Mouse (Mus musculus) macrophage (primary cell): Measurements from ENCODE around the gene Sh3bp2. TPM values are rescaled to one million over a fixed set of nuclear protein-coding genes. Genes with fewer than 3 reads are reported as not detected.

Experiments
- H3K27ac ChIP-seq: fragments of 350-480 bp; formaldehyde crosslinking; 2 replicates; pipeline ENCODE4 v1.9.0; 2021
- H3K36me3 ChIP-seq: fragments of 350-480 bp; formaldehyde crosslinking; 2 replicates; pipeline ENCODE4 v1.9.0; 2021; ENCODE audit errors: inconsistent target
- H3K4me3 ChIP-seq: fragments of 350-480 bp; formaldehyde crosslinking; 2 replicates; pipeline ENCODE4 v1.9.0; 2021; ENCODE audit errors: inconsistent target
- H3K79me2 ChIP-seq: fragments of 350-480 bp; formaldehyde crosslinking; 2 replicates; pipeline ENCODE4 v1.9.0; 2021; ENCODE audit errors: inconsistent target
- WGBS: methylation state at CpG from one replicate; pipeline ENCODE4 v1.1.7; 2026; ENCODE audit warnings: inconsistent platforms; ENCODE audit not compliant: missing documents; 5-methylcytosine and 5-hydroxymethylcytosine counted together
- polyA plus RNA-seq: library from polyadenylated mRNA; stranded (reverse); fragments of 250-400 nt; gene quantifications from 3 replicates; pipeline ENCODE4 v1.2.4, GENCODE M21; 2018; ENCODE audit warnings: inconsistent platforms

Gene Sh3bp2
- polyA plus RNA-seq, 1 experiment from 2014 or later: 116 TPM

- Histone ChIP-seq H3K79me2 (peaks cover 84% of the 10 kb centered on the region), H3K4me3 (no peak overlapping the region), H3K36me3 (no peaks in the 10 kb centered on the region; the same call in 1 of the 2 replicates), H3K27ac (peak overlapping the region; percentile 100)
- 23% methylated on average over 4 of the region's 5 CpGs for WGBS
These were observed 9.3 kb downstream of the Sh3bp2 start for GRCm38 (mm10) chr5:34534776-34535581.

- Histone ChIP-seq H3K27ac (peak overlapping the region; percentile 100), H3K79me2 (peaks cover 84% of the 10 kb centered on the region), H3K4me3 (no peak overlapping the region), H3K36me3 (no peaks in the 10 kb centered on the region)
- 41% methylated on average over 7 of the region's 7 CpGs for WGBS
These were observed 10.2 kb downstream of the Sh3bp2 start for GRCm38 (mm10) chr5:34535831-34536230.

GRCm38 (mm10) chr5:34538079-34538478 is 12.4 kb downstream of the Sh3bp2 start:
- peaks cover 81% of the 10 kb centered on the region for H3K79me2 ChIP-seq
- H3K36me3 ChIP-seq: no peaks in the 10 kb centered on the region
- WGBS: 29% methylated on average over 7 of the region's 7 CpGs
- peak overlapping the region; percentile 100 for H3K27ac ChIP-seq
- H3K4me3 ChIP-seq: no peak overlapping the region

DNA sequence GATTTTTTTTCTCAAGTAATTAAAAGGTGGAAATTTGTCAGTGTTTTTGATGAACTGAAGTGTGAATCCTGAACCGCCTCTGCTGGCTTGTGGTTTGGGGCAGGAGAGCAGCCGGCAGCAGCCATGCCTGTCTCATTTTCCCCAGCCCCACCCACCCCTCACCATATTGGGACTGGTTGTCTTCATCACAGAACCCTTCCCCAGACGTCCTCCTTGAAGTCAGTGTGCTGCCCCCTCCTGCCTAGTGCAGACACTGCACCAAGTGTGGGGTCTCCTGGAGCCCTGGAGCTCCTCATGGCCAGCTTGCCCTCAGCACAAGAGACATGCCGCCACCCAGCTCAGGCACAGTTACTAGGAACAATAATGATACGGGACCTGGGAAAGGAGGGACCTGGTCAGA is 12.9 kb downstream of the Sh3bp2 start:
- no peaks in the 10 kb centered on the region for H3K36me3 ChIP-seq
- 44% methylated on average over 5 of the region's 5 CpGs for WGBS
- H3K27ac ChIP-seq: peak overlapping the region; percentile 100
- peaks cover 80% of the 10 kb centered on the region for H3K79me2 ChIP-seq
- H3K4me3 ChIP-seq: no peak overlapping the region

DNA sequence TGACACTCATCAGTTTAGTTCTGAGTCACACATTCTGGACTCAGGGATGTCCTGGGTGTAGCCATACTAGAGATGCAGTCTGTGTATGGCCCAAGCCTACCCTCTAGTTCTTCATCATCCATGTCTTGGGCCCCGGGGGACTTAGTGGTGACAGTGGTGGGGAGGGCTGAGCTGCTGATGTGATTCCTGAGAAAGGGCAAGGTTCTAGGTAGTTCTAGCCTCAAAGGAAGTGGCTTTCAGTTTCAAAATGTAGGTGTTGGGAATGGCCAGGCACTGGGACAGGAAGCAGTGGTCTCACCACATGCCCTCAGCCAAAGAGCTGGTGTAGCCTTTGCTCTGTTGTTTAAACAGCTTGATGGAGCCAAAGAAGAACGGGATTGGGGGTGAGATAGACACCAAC is 13.5 kb downstream of the Sh3bp2 start:
- peak overlapping the region; percentile 100 for H3K27ac ChIP-seq
- no peak overlapping the region for H3K4me3 ChIP-seq
- 74% methylated on average over 2 of the region's 2 CpGs for WGBS
- H3K79me2 ChIP-seq: peaks cover 86% of the 10 kb centered on the region
- no peaks in the 10 kb centered on the region for H3K36me3 ChIP-seq

DNA sequence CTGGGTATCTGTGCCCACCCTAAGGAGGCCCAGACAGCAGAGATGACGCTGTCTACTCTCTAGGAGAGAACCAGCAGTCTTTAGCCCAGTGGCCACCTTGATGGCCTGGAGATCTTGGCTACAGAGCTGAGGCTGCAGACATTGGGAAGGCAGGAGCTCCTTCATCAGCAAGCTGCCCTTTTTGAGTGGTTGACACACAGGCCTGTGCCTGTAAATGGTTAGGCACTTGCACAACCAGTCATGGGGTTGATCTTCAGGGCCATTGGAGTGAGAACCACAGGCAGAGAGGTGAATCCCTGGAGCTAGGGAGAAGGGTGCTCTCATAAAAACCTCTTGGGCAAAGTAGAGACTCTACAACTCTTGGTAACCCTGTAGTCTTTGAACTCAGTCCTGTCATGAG is 16.5 kb downstream of the Sh3bp2 start:
- 100% methylated on average over 1 of the region's 1 CpGs for WGBS
- Histone ChIP-seq H3K79me2 (peaks cover 96% of the 10 kb centered on the region), H3K36me3 (peaks cover 18% of the 10 kb centered on the region), H3K4me3 (no peak overlapping the region), H3K27ac (peak overlapping the region; percentile 100)

DNA sequence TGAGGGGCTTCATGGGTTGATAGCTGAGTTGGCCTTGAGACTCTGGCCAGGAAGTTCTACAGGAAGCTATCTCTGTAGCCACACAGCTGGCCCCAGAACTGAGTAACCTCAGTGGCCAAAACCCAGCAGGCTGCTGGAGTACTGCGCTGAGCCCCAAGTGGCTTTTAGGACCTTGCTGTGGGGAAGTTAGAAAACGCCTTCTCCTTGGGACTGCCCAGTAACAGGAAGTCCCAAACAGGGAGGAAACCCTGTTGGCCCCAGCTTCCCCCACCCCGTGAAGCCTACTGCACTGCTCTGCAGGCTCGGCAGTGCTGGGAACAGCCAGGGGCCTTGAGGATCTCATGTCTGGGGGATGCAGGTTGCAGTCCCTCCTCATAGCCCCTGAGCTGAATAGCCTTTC is 17.5 kb downstream of the Sh3bp2 start:
- Histone ChIP-seq H3K36me3 (peaks cover 18% of the 10 kb centered on the region), H3K79me2 (peaks cover 96% of the 10 kb centered on the region), H3K27ac (peak overlapping the region; percentile 100), H3K4me3 (peak overlapping the region; percentile 86)
- WGBS: 0% methylated on average over 4 of the region's 4 CpGs

- peak overlapping the region; percentile 5; the same call in 1 of the 2 replicates for H3K27ac ChIP-seq
- peaks cover 96% of the 10 kb centered on the region for H3K79me2 ChIP-seq
- H3K4me3 ChIP-seq: no peak overlapping the region
- peaks cover 41% of the 10 kb centered on the region for H3K36me3 ChIP-seq
These were observed 21.8 kb downstream of the Sh3bp2 start for GRCm38 (mm10) chr5:34547410-34547809.

- Histone ChIP-seq H3K27ac (0 out of 2 replicates have a peak overlapping the region, but pooled peaks have one; percentile 5), H3K36me3 (peaks cover 58% of the 10 kb centered on the region), H3K4me3 (peak overlapping the region; percentile 11; the same call in 1 of the 2 replicates), H3K79me2 (peaks cover 100% of the 10 kb centered on the region)
- 48% methylated on average over 8 of the region's 8 CpGs for WGBS
These were observed 23.5 kb downstream of the Sh3bp2 start for GRCm38 (mm10) chr5:34549135-34549482.

- peak overlapping the region; percentile 11; the same call in 1 of the 2 replicates for H3K4me3 ChIP-seq
- 6% methylated on average over 38 of the region's 49 CpGs for WGBS
These were observed 24.0 kb downstream of the Sh3bp2 start for GRCm38 (mm10) chr5:34549483-34550221.

GRCm38 (mm10) chr5:34550251-34550650 is 24.6 kb downstream of the Sh3bp2 start:
- no peak overlapping the region for H3K4me3 ChIP-seq
- peaks cover 67% of the 10 kb centered on the region for H3K36me3 ChIP-seq
- WGBS: 29% methylated on average over 4 of the region's 6 CpGs

More at GRCm38 (mm10) chr5:34549483-34550221, 24.0 kb downstream of the Sh3bp2 start:
- peaks cover 100% of the 10 kb centered on the region for H3K79me2 ChIP-seq
- 0 out of 2 replicates have a peak overlapping the region, but pooled peaks have one; percentile 5 for H3K27ac ChIP-seq
- H3K36me3 ChIP-seq: peaks cover 64% of the 10 kb centered on the region

GRCm38 (mm10) chr5:34551821-34552220 is 26.2 kb downstream of the Sh3bp2 start:
- 96% methylated on average over 4 of the region's 4 CpGs for WGBS
- Histone ChIP-seq H3K36me3 (peaks cover 67% of the 10 kb centered on the region), H3K79me2 (peaks cover 100% of the 10 kb centered on the region), H3K4me3 (no peak overlapping the region), H3K27ac (peak overlapping the region; percentile 24)

More at GRCm38 (mm10) chr5:34550251-34550650, 24.6 kb downstream of the Sh3bp2 start:
- Histone ChIP-seq H3K27ac (no peak overlapping the region), H3K79me2 (peaks cover 100% of the 10 kb centered on the region)

- Histone ChIP-seq H3K4me3 (no peak overlapping the region), H3K27ac (no peak overlapping the region), H3K79me2 (peaks cover 12% of the 10 kb centered on the region; the same call in 1 of the 2 replicates), H3K36me3 (peaks cover 51% of the 10 kb centered on the region)
- 93% methylated on average over 1 of the region's 1 CpGs for WGBS
These were observed 38.2 kb downstream of the Sh3bp2 start for GRCm38 (mm10) chr5:34563854-34564253.

DNA sequence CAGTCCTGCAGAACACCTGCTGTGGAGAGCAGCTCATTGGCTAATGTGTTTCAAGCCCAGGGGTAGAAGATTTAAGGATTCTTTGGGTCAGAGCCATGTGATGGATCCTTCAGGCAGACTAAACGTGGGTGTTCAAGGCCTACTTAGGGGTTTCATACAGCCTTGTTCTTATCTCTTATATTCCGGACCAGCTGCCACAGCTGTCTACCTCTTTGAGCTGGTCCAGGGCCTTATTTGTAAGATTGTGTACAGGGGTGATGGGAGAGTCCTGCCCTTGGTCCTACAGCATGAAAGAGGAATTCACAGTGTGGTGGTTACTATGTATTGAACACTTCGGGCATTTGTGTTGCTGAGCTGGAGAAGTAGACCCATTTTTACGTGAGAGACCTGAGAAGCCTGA is 38.7 kb downstream of the Sh3bp2 start:
- peaks cover 7% of the 10 kb centered on the region; the same call in 1 of the 2 replicates for H3K79me2 ChIP-seq
- H3K4me3 ChIP-seq: no peak overlapping the region
- peaks cover 47% of the 10 kb centered on the region for H3K36me3 ChIP-seq
- no peak overlapping the region for H3K27ac ChIP-seq
- 91% methylated on average over 4 of the region's 4 CpGs for WGBS
